Mouse (Mus musculus) stomach, embryonic 16.5 days (tissue): ENCODE measurements around the gene Ppip5k2. TPM values are rescaled to one million over a fixed set of nuclear protein-coding genes. Genes with fewer than 3 reads are reported as not detected.

ENCODE experiments used
- ATAC-seq: fragments of 200-750 bp; cut with Nextera tagmentation; 2 replicates; pipeline ENCODE4 v1.8.0; 2017; ENCODE audit warnings: moderate number of reproducible peaks, moderate TSS enrichment; ENCODE audit not compliant: insufficient read depth, low FRiP score
- H3K27ac ChIP-seq: fragments of 300-500 bp; sonication (generic); 2 replicates; pipeline ENCODE4 v1.5.1; 2014; ENCODE audit warnings: low read length
- H3K27me3 ChIP-seq: fragments of 300-500 bp; sonication (generic); 2 replicates; pipeline ENCODE4 v1.6.1; 2014; ENCODE audit warnings: low read length, control low read depth, mixed read lengths; ENCODE audit not compliant: control insufficient read depth, insufficient read depth
- H3K36me3 ChIP-seq: fragments of 300-500 bp; sonication (generic); 2 replicates; pipeline ENCODE4 v1.6.1; 2014; ENCODE audit warnings: low read length; ENCODE audit not compliant: control insufficient read depth, insufficient read depth
- H3K4me1 ChIP-seq: fragments of 300-500 bp; sonication (generic); 2 replicates; pipeline ENCODE4 v1.6.1; 2014; ENCODE audit warnings: low read length, control low read depth, mixed read lengths; ENCODE audit not compliant: control insufficient read depth, insufficient read depth
- H3K4me2 ChIP-seq: fragments of 300-500 bp; sonication (generic); 2 replicates; pipeline ENCODE4 v1.6.1; 2014; ENCODE audit warnings: low read depth, low read length, mixed read lengths
- H3K4me3 ChIP-seq: fragments of 300-500 bp; sonication (generic); replicated peaks from 2 replicates; pipeline ENCODE4 v1.5.1; 2014; ENCODE audit warnings: mild to moderate bottlenecking, low read length
- H3K9ac ChIP-seq: fragments of 300-500 bp; sonication (generic); 2 replicates; pipeline ENCODE4 v1.6.1; 2014; ENCODE audit warnings: low read length
- H3K9me3 ChIP-seq: fragments of 300-500 bp; sonication (generic); replicated peaks from 2 replicates; pipeline ENCODE4 v1.6.1; 2016; ENCODE audit warnings: low read length, control low read depth; ENCODE audit not compliant: control insufficient read depth
- WGBS: fragments of 180-500 bp; shearing (Covaris S2); extraction: QIAGEN DNeasy Blood & Tissue Kit; methylation state at CpG from one replicate; pipeline ENCODE4 v1.1.7; 2014; 5-methylcytosine and 5-hydroxymethylcytosine counted together
- polyA plus RNA-seq: library from polyadenylated mRNA; unstranded; fragments of >200 nt; fragmentation: Nextera tagmentation; extraction: Ambion mirVana; gene quantifications from 2 replicates; pipeline ENCODE4 v1.2.1, GENCODE M21; 2015

Gene Ppip5k2
- polyA plus RNA-seq, 1 experiment from 2014 or later: 31.0 TPM

GRCm38 (mm10) chr1:97743063-97743462 is 27.1 kb downstream of the Ppip5k2 start:
- no peak overlapping the region for H3K4me3 ChIP-seq
- no peak overlapping the region for H3K27ac ChIP-seq
- no peaks in the 10 kb centered on the region for H3K9me3 ChIP-seq
- ATAC-seq: no peak
- WGBS: 93% methylated on average over 1 of the region's 1 CpGs
- H3K27me3 ChIP-seq: no peaks in the 10 kb centered on the region
- H3K36me3 ChIP-seq: peaks cover 7% of the 10 kb centered on the region; the same call in 1 of the 2 replicates
- H3K4me1 ChIP-seq: no peaks in the 10 kb centered on the region
- H3K4me2 ChIP-seq: no peak overlapping the region
- no peak overlapping the region for H3K9ac ChIP-seq

- H3K4me1 ChIP-seq: no peaks in the 10 kb centered on the region
- WGBS: 82% methylated on average over 1 of the region's 1 CpGs
- no peak for ATAC-seq
- H3K9me3 ChIP-seq: no peaks in the 10 kb centered on the region
- H3K4me3 ChIP-seq: no peak overlapping the region
- no peak overlapping the region for H3K4me2 ChIP-seq
- no peaks in the 10 kb centered on the region; the same call in 1 of the 2 replicates for H3K36me3 ChIP-seq
- no peaks in the 10 kb centered on the region for H3K27me3 ChIP-seq
- H3K27ac ChIP-seq: no peak overlapping the region
- H3K9ac ChIP-seq: no peak overlapping the region
Observed at GRCm38 (mm10) chr1:97729339-97729738, 40.9 kb downstream of the Ppip5k2 start.

- H3K4me3 ChIP-seq: no peak overlapping the region
- H3K4me1 ChIP-seq: no peaks in the 10 kb centered on the region
- H3K9ac ChIP-seq: no peak overlapping the region
- H3K9me3 ChIP-seq: no peaks in the 10 kb centered on the region
- no peak overlapping the region for H3K27ac ChIP-seq
- no peak overlapping the region for H3K4me2 ChIP-seq
- ATAC-seq: no peak
- H3K27me3 ChIP-seq: no peaks in the 10 kb centered on the region
- WGBS: 71% methylated on average over 2 of the region's 2 CpGs
- no peaks in the 10 kb centered on the region; the same call in 1 of the 2 replicates for H3K36me3 ChIP-seq
Observed at GRCm38 (mm10) chr1:97726730-97727129, 43.5 kb downstream of the Ppip5k2 start.

GRCm38 (mm10) chr1:97718440-97718839 is 51.8 kb downstream of the Ppip5k2 start:
- no peak overlapping the region for H3K4me2 ChIP-seq
- no peak for ATAC-seq

GRCm38 (mm10) chr1:97714334-97714868 is 55.8 kb downstream of the Ppip5k2 start:
- Histone ChIP-seq H3K4me1 (no peaks in the 10 kb centered on the region), H3K9ac (no peak overlapping the region), H3K4me3 (no peak overlapping the region), H3K4me2 (no peak overlapping the region), H3K36me3 (no peaks in the 10 kb centered on the region), H3K27ac (no peak overlapping the region), H3K27me3 (no peaks in the 10 kb centered on the region), H3K9me3 (no peaks in the 10 kb centered on the region)
- 81% methylated on average over 11 of the region's 11 CpGs for WGBS
- ATAC-seq: no peak

More at GRCm38 (mm10) chr1:97718440-97718839, 51.8 kb downstream of the Ppip5k2 start:
- Histone ChIP-seq H3K9ac (no peak overlapping the region), H3K4me1 (no peaks in the 10 kb centered on the region), H3K27ac (no peak overlapping the region), H3K27me3 (no peaks in the 10 kb centered on the region), H3K36me3 (no peaks in the 10 kb centered on the region), H3K9me3 (no peaks in the 10 kb centered on the region), H3K4me3 (no peak overlapping the region)
- WGBS: 89% methylated on average over 9 of the region's 9 CpGs

GRCm38 (mm10) chr1:97710520-97710919 is 59.7 kb downstream of the Ppip5k2 start:
- Histone ChIP-seq H3K36me3 (peaks cover 6% of the 10 kb centered on the region; the same call in 1 of the 2 replicates), H3K4me3 (no peak overlapping the region)
- WGBS: 68% methylated on average over 3 of the region's 3 CpGs

GRCm38 (mm10) chr1:97705389-97705788 is 64.8 kb downstream of the Ppip5k2 start:
- Histone ChIP-seq H3K4me3 (no peak overlapping the region), H3K27me3 (no peaks in the 10 kb centered on the region), H3K36me3 (peaks cover 6% of the 10 kb centered on the region; the same call in 1 of the 2 replicates), H3K9ac (no peak overlapping the region), H3K4me1 (no peaks in the 10 kb centered on the region), H3K9me3 (no peaks in the 10 kb centered on the region), H3K4me2 (no peak overlapping the region), H3K27ac (no peak overlapping the region)
- ATAC-seq: no peak

More at GRCm38 (mm10) chr1:97710520-97710919, 59.7 kb downstream of the Ppip5k2 start:
- no peaks in the 10 kb centered on the region for H3K27me3 ChIP-seq
- no peak overlapping the region for H3K27ac ChIP-seq
- no peak overlapping the region for H3K4me2 ChIP-seq
- ATAC-seq: no peak
- no peak overlapping the region for H3K9ac ChIP-seq
- H3K4me1 ChIP-seq: no peaks in the 10 kb centered on the region
- H3K9me3 ChIP-seq: no peaks in the 10 kb centered on the region

- Histone ChIP-seq H3K9ac (no peak overlapping the region), H3K4me3 (no peak overlapping the region), H3K27ac (no peak overlapping the region), H3K9me3 (no peaks in the 10 kb centered on the region), H3K27me3 (no peaks in the 10 kb centered on the region), H3K4me2 (no peak overlapping the region), H3K4me1 (no peaks in the 10 kb centered on the region), H3K36me3 (peaks cover 6% of the 10 kb centered on the region; the same call in 1 of the 2 replicates)
- no peak for ATAC-seq
- WGBS: 85% methylated on average over 1 of the region's 1 CpGs
Observed at GRCm38 (mm10) chr1:97704646-97705045, 65.6 kb downstream of the Ppip5k2 start.

GRCm38 (mm10) chr1:97698956-97699570 is 71.1 kb downstream of the Ppip5k2 start:
- H3K4me1 ChIP-seq: no peaks in the 10 kb centered on the region
- H3K27ac ChIP-seq: no peak overlapping the region
- no peaks in the 10 kb centered on the region for H3K36me3 ChIP-seq
- H3K27me3 ChIP-seq: no peaks in the 10 kb centered on the region
- no peaks in the 10 kb centered on the region for H3K9me3 ChIP-seq
- 9% methylated on average over 11 of the region's 11 CpGs for WGBS
- ATAC-seq: 0 out of 2 replicates have a peak, but pooled peaks have one; percentile 37
- no peak overlapping the region for H3K9ac ChIP-seq
- no peak overlapping the region for H3K4me3 ChIP-seq
- no peak overlapping the region for H3K4me2 ChIP-seq
